Mouse (Mus musculus): ENCODE data around the gene Tpx2. TPM values are rescaled to one million over a fixed set of nuclear protein-coding genes. Genes with fewer than 3 reads are reported as not detected.

Gene Tpx2
- total RNA-seq, 2 experiments from 2014 or later, result 1.4 to 1.9 TPM

GRCm38 (mm10) chr2:152819097-152819624 lies 28.6 kb upstream of the Tpx2 start:
- no peak for DNase-seq
- intact Hi-C loops (cut with DNase I), result no loop called here

- no peak for DNase-seq
These were observed 27.8 kb upstream of the Tpx2 start for GRCm38 (mm10) chr2:152819926-152820325.

GRCm38 (mm10) chr2:152820369-152820768 lies 27.4 kb upstream of the Tpx2 start:
- DNase-seq, result peak in 1 of 2 experiments; percentile 56
- intact Hi-C loops (cut with DNase I), result loop anchor here (5.0 kb wide), 1 partner anchor 33 kb away; no protein-coding TSS in a partner anchor

More at GRCm38 (mm10) chr2:152819926-152820325, 27.8 kb upstream of the Tpx2 start:
- intact Hi-C loops (cut with DNase I), result loop anchor here (5.0 kb wide), 1 partner anchor 33 kb away; no protein-coding TSS in a partner anchor

- peak in 1 of 2 experiments; percentile 29 for DNase-seq
- intact Hi-C loops (cut with DNase I), result loop anchor here (5.0 kb wide), 1 partner anchor 34 kb away; no protein-coding TSS in a partner anchor
These were observed 26.7 kb upstream of the Tpx2 start for GRCm38 (mm10) chr2:152821023-152821422.

GRCm38 (mm10) chr2:152821566-152821965 lies 26.2 kb upstream of the Tpx2 start:
- intact Hi-C loops (cut with DNase I), result loop anchor here (5.0 kb wide), 1 partner anchor 34 kb away; no protein-coding TSS in a partner anchor
- no peak for DNase-seq

- no peak for DNase-seq
- intact Hi-C loops (cut with DNase I), result loop anchor here (5.0 kb wide), 1 partner anchor 36 kb away; no protein-coding TSS in a partner anchor
These were observed 24.0 kb upstream of the Tpx2 start for GRCm38 (mm10) chr2:152823770-152824169.

GRCm38 (mm10) chr2:152824438-152825167 lies 23.2 kb upstream of the Tpx2 start:
- DNase-seq, result no peak
- intact Hi-C loops (cut with DNase I), result loop anchor here (5.0 kb wide), 1 partner anchor 37 kb away; no protein-coding TSS in a partner anchor

GRCm38 (mm10) chr2:152825168-152825697 lies 22.5 kb upstream of the Tpx2 start:
- intact Hi-C loops (cut with DNase I), result no loop called here
- no peak for DNase-seq

GRCm38 (mm10) chr2:152825713-152826112 lies 22.1 kb upstream of the Tpx2 start:
- DNase-seq, result no peak
- intact Hi-C loops (cut with DNase I), result no loop called here

- intact Hi-C loops (cut with DNase I), result no loop called here
- DNase-seq, result no peak
These were observed 21.3 kb upstream of the Tpx2 start for GRCm38 (mm10) chr2:152826481-152826880.

- DNase-seq, result no peak
- intact Hi-C loops (cut with DNase I), result loop anchor here (2.0 kb wide), 1 partner anchor 61 kb away; no protein-coding TSS in a partner anchor
These were observed 20.3 kb upstream of the Tpx2 start for GRCm38 (mm10) chr2:152827321-152828010.

- DNase-seq, result no peak
- intact Hi-C loops (cut with DNase I), result loop anchor here (2.0 kb wide), 1 partner anchor 61 kb away; no protein-coding TSS in a partner anchor
These were observed 19.8 kb upstream of the Tpx2 start for GRCm38 (mm10) chr2:152828011-152828370.

GRCm38 (mm10) chr2:152828532-152828931 lies 19.2 kb upstream of the Tpx2 start:
- intact Hi-C loops (cut with DNase I), result loop anchor here (2.0 kb wide), 1 partner anchor 62 kb away; no protein-coding TSS in a partner anchor
- DNase-seq, result no peak

- intact Hi-C loops (cut with DNase I), result loop anchor here (2.0 kb wide), 1 partner anchor 63 kb away; no protein-coding TSS in a partner anchor
- DNase-seq, result peak in 1 of 2 experiments; percentile 18
These were observed 18.3 kb upstream of the Tpx2 start for GRCm38 (mm10) chr2:152829367-152829881.

- DNase-seq, result peak; percentile 77 to 93
- intact Hi-C loops (cut with DNase I), result loop anchor here (5.0 kb wide), 1 partner anchor 107 kb away; no protein-coding TSS in a partner anchor
These were observed 17.5 kb upstream of the Tpx2 start for GRCm38 (mm10) chr2:152830021-152830921.

GRCm38 (mm10) chr2:152831019-152831878 lies 16.5 kb upstream of the Tpx2 start, which contains the start of gene Bcl2l1:
Gene Bcl2l1, minus strand, starts transcription at chr2:152831728.
- intact Hi-C loops (cut with DNase I), result loop anchor here (1.0 to 5.0 kb wide), 2 partner anchors 106 to 135 kb away; no protein-coding TSS in a partner anchor
- DNase-seq, result peak; percentile 98 to 99

- DNase-seq, result peak in 1 of 2 experiments; percentile 32
- intact Hi-C loops (cut with DNase I), result loop anchor here (5.0 kb wide), 1 partner anchor 48 kb away; no protein-coding TSS in a partner anchor
These were observed 8.5 kb upstream of the Tpx2 start for GRCm38 (mm10) chr2:152839256-152839655.

- intact Hi-C loops (cut with DNase I), result no loop called here
- no peak for DNase-seq
These were observed 5.0 kb upstream of the Tpx2 start for GRCm38 (mm10) chr2:152842741-152843140.

Measured in gastrocnemius, postnatal 36 days (tissue).